Mouse (Mus musculus) heart, embryonic 13.5 days (tissue): ENCODE data around the gene Sntg2. TPM values are rescaled to one million over a fixed set of nuclear protein-coding genes. Genes with fewer than 3 reads are reported as not detected.

Experiments used
- ATAC-seq: fragments of 200-750 bp; cut with Nextera tagmentation; 2 replicates; pipeline ENCODE4 v1.8.0; 2017; ENCODE audit warnings: moderate TSS enrichment; ENCODE audit not compliant: insufficient number of reproducible peaks, low FRiP score, low TSS enrichment; ENCODE audit errors: extremely low read depth
- H3K27ac ChIP-seq: fragments of 300-500 bp; sonication (generic); replicated peaks from 2 replicates; pipeline ENCODE4 v1.5.1; 2015; ENCODE audit warnings: moderate library complexity, mild to moderate bottlenecking, inconsistent platforms
- H3K27me3 ChIP-seq: fragments of 300-500 bp; sonication (generic); replicated peaks from 2 replicates; pipeline ENCODE4 v1.6.1; 2015; ENCODE audit warnings: mild to moderate bottlenecking, inconsistent platforms
- H3K36me3 ChIP-seq: fragments of 300-500 bp; sonication (generic); 2 replicates; pipeline ENCODE4 v1.6.1; 2015; ENCODE audit warnings: mild to moderate bottlenecking, inconsistent platforms
- H3K4me1 ChIP-seq: fragments of 300-500 bp; sonication (generic); 2 replicates; pipeline ENCODE4 v1.6.1; 2015; ENCODE audit warnings: inconsistent platforms
- H3K4me2 ChIP-seq: fragments of 300-500 bp; sonication (generic); 2 replicates; pipeline ENCODE4 v1.6.1; 2015; ENCODE audit warnings: inconsistent platforms, mild to moderate bottlenecking, moderate library complexity
- H3K4me3 ChIP-seq: fragments of 300-500 bp; sonication (generic); 2 replicates; pipeline ENCODE4 v1.5.1; 2015; ENCODE audit warnings: moderate library complexity, mild to moderate bottlenecking, inconsistent platforms
- H3K9ac ChIP-seq: fragments of 300-500 bp; sonication (generic); 2 replicates; pipeline ENCODE4 v1.6.1; 2015; ENCODE audit warnings: inconsistent platforms, mild to moderate bottlenecking, moderate library complexity
- H3K9me3 ChIP-seq: fragments of 300-500 bp; sonication (generic); 2 replicates; pipeline ENCODE4 v1.6.1; 2016; ENCODE audit warnings: inconsistent platforms
- WGBS: fragments of 180-500 bp; shearing (Covaris S2); methylation state at CpG from one replicate; pipeline ENCODE4 v1.1.7; 2015; ENCODE audit warnings: mixed read lengths; 5-methylcytosine and 5-hydroxymethylcytosine counted together
- polyA plus RNA-seq: library from polyadenylated mRNA; unstranded; fragments of >200 nt; fragmentation: Nextera tagmentation; extraction: Ambion mirVana; gene quantifications from 2 replicates; pipeline ENCODE4 v1.2.1, GENCODE M21; 2015

Sntg2 gene
- polyA plus RNA-seq, 1 experiment from 2014 or later, result 4.6 TPM

GRCm38 (mm10) chr12:30201031-30201430 is 172.1 kb downstream of the Sntg2 start:
- WGBS, result 74% methylated on average over 5 of the region's 5 CpGs

GRCm38 (mm10) chr12:30200621-30201020 is 172.6 kb downstream of the Sntg2 start:
- no peaks in the 10 kb centered on the region for H3K36me3 ChIP-seq
- H3K4me2 ChIP-seq, result no peak overlapping the region
- H3K9ac ChIP-seq, result no peak overlapping the region
- 84% methylated on average over 7 of the region's 7 CpGs for WGBS
- no peak for ATAC-seq
- no peaks in the 10 kb centered on the region for H3K9me3 ChIP-seq
- H3K4me1 ChIP-seq, result peaks cover 19% of the 10 kb centered on the region
- 0 out of 2 replicates have a peak, but pooled peaks cover 6% of the 10 kb centered on the region for H3K27me3 ChIP-seq
- H3K27ac ChIP-seq, result no peak overlapping the region
- no peak overlapping the region for H3K4me3 ChIP-seq

More at GRCm38 (mm10) chr12:30201031-30201430, 172.1 kb downstream of the Sntg2 start:
- Histone ChIP-seq H3K9me3 (no peaks in the 10 kb centered on the region), H3K36me3 (no peaks in the 10 kb centered on the region), H3K27ac (no peak overlapping the region), H3K4me2 (no peak overlapping the region), H3K4me3 (no peak overlapping the region), H3K9ac (no peak overlapping the region), H3K4me1 (peaks cover 20% of the 10 kb centered on the region), H3K27me3 (0 out of 2 replicates have a peak, but pooled peaks cover 6% of the 10 kb centered on the region)
- no peak for ATAC-seq

GRCm38 (mm10) chr12:30199735-30200134 is 173.4 kb downstream of the Sntg2 start:
- 36% methylated on average over 2 of the region's 2 CpGs for WGBS
- Histone ChIP-seq H3K27ac (no peak overlapping the region), H3K27me3 (0 out of 2 replicates have a peak, but pooled peaks cover 6% of the 10 kb centered on the region), H3K4me2 (no peak overlapping the region), H3K9me3 (no peaks in the 10 kb centered on the region), H3K36me3 (no peaks in the 10 kb centered on the region), H3K4me3 (no peak overlapping the region), H3K9ac (no peak overlapping the region), H3K4me1 (peaks cover 16% of the 10 kb centered on the region)
- no peak for ATAC-seq

- no peak overlapping the region for H3K9ac ChIP-seq
- H3K27ac ChIP-seq, result no peak overlapping the region
- H3K4me2 ChIP-seq, result no peak overlapping the region
- ATAC-seq, result no peak
- WGBS, result 76% methylated on average over 1 of the region's 1 CpGs
- H3K4me1 ChIP-seq, result peaks cover 19% of the 10 kb centered on the region
- 0 out of 2 replicates have a peak, but pooled peaks cover 6% of the 10 kb centered on the region for H3K27me3 ChIP-seq
- H3K9me3 ChIP-seq, result no peaks in the 10 kb centered on the region
- H3K4me3 ChIP-seq, result no peak overlapping the region
- H3K36me3 ChIP-seq, result no peaks in the 10 kb centered on the region
Measured at GRCm38 (mm10) chr12:30198250-30198649, 174.9 kb downstream of the Sntg2 start.

- no peaks in the 10 kb centered on the region for H3K4me1 ChIP-seq
- no peak overlapping the region for H3K4me3 ChIP-seq
- no peak overlapping the region for H3K9ac ChIP-seq
- no peaks in the 10 kb centered on the region for H3K9me3 ChIP-seq
- H3K27me3 ChIP-seq, result no peaks in the 10 kb centered on the region
- H3K27ac ChIP-seq, result no peak overlapping the region
- 76% methylated on average over 3 of the region's 3 CpGs for WGBS
- no peak for ATAC-seq
- H3K36me3 ChIP-seq, result no peaks in the 10 kb centered on the region
- no peak overlapping the region for H3K4me2 ChIP-seq
Measured at GRCm38 (mm10) chr12:30181721-30182120, 191.5 kb downstream of the Sntg2 start.

GRCm38 (mm10) chr12:30179623-30180022 is 193.6 kb downstream of the Sntg2 start:
- Histone ChIP-seq H3K9ac (no peak overlapping the region), H3K27me3 (no peaks in the 10 kb centered on the region; the same call in 1 of the 2 replicates), H3K9me3 (no peaks in the 10 kb centered on the region), H3K27ac (no peak overlapping the region), H3K4me3 (no peak overlapping the region), H3K36me3 (no peaks in the 10 kb centered on the region), H3K4me2 (no peak overlapping the region), H3K4me1 (no peaks in the 10 kb centered on the region)
- WGBS, result 59% methylated on average over 1 of the region's 1 CpGs
- ATAC-seq, result no peak

- H3K27me3 ChIP-seq, result no peaks in the 10 kb centered on the region; the same call in 1 of the 2 replicates
- H3K4me1 ChIP-seq, result no peaks in the 10 kb centered on the region
- H3K9ac ChIP-seq, result no peak overlapping the region
- H3K36me3 ChIP-seq, result no peaks in the 10 kb centered on the region
- WGBS, result 70% methylated on average over 6 of the region's 6 CpGs
- no peak overlapping the region for H3K27ac ChIP-seq
- no peak overlapping the region for H3K4me3 ChIP-seq
- no peaks in the 10 kb centered on the region for H3K9me3 ChIP-seq
- H3K4me2 ChIP-seq, result no peak overlapping the region
- ATAC-seq, result no peak
Measured at GRCm38 (mm10) chr12:30177966-30178365, 195.2 kb downstream of the Sntg2 start.

GRCm38 (mm10) chr12:30177529-30177928 is 195.6 kb downstream of the Sntg2 start:
- WGBS, result 79% methylated on average over 2 of the region's 2 CpGs
- Histone ChIP-seq H3K9me3 (no peaks in the 10 kb centered on the region), H3K9ac (no peak overlapping the region), H3K4me3 (no peak overlapping the region), H3K36me3 (no peaks in the 10 kb centered on the region), H3K27ac (no peak overlapping the region), H3K4me2 (no peak overlapping the region), H3K27me3 (no peaks in the 10 kb centered on the region; the same call in 1 of the 2 replicates), H3K4me1 (no peaks in the 10 kb centered on the region)
- no peak for ATAC-seq

GRCm38 (mm10) chr12:30168491-30168890 is 204.7 kb downstream of the Sntg2 start:
- H3K27me3 ChIP-seq, result no peaks in the 10 kb centered on the region
- no peak overlapping the region for H3K27ac ChIP-seq
- ATAC-seq, result no peak

GRCm38 (mm10) chr12:30164538-30164937 is 208.6 kb downstream of the Sntg2 start:
- peaks cover 28% of the 10 kb centered on the region for H3K4me1 ChIP-seq
- no peak overlapping the region for H3K27ac ChIP-seq
- no peak overlapping the region for H3K4me3 ChIP-seq
- H3K9ac ChIP-seq, result no peak overlapping the region
- 70% methylated on average over 5 of the region's 5 CpGs for WGBS
- no peaks in the 10 kb centered on the region for H3K27me3 ChIP-seq
- ATAC-seq, result no peak
- no peaks in the 10 kb centered on the region for H3K9me3 ChIP-seq
- no peaks in the 10 kb centered on the region for H3K36me3 ChIP-seq
- no peak overlapping the region for H3K4me2 ChIP-seq

More at GRCm38 (mm10) chr12:30168491-30168890, 204.7 kb downstream of the Sntg2 start:
- Histone ChIP-seq H3K4me1 (peaks cover 11% of the 10 kb centered on the region; the same call in 1 of the 2 replicates), H3K9me3 (no peaks in the 10 kb centered on the region), H3K36me3 (no peaks in the 10 kb centered on the region), H3K4me2 (no peak overlapping the region), H3K4me3 (no peak overlapping the region), H3K9ac (no peak overlapping the region)
- WGBS, result 53% methylated on average over 3 of the region's 3 CpGs

- Histone ChIP-seq H3K9me3 (no peaks in the 10 kb centered on the region), H3K36me3 (no peaks in the 10 kb centered on the region), H3K4me3 (no peak overlapping the region), H3K4me2 (no peak overlapping the region), H3K27ac (no peak overlapping the region), H3K9ac (no peak overlapping the region), H3K4me1 (peaks cover 32% of the 10 kb centered on the region), H3K27me3 (no peaks in the 10 kb centered on the region)
- ATAC-seq, result no peak
- 86% methylated on average over 6 of the region's 6 CpGs for WGBS
Measured at GRCm38 (mm10) chr12:30164005-30164404, 209.2 kb downstream of the Sntg2 start.

- Histone ChIP-seq H3K4me2 (no peak overlapping the region), H3K27me3 (no peaks in the 10 kb centered on the region), H3K4me1 (peaks cover 23% of the 10 kb centered on the region), H3K9ac (no peak overlapping the region), H3K27ac (no peak overlapping the region), H3K4me3 (no peak overlapping the region), H3K9me3 (0 out of 2 replicates have a peak, but pooled peaks cover 3% of the 10 kb centered on the region), H3K36me3 (no peaks in the 10 kb centered on the region)
- WGBS, result 73% methylated on average over 5 of the region's 5 CpGs
- ATAC-seq, result no peak
Measured at GRCm38 (mm10) chr12:30161731-30162406, 211.3 kb downstream of the Sntg2 start.
